Mouse (Mus musculus) spleen, adult 2 months (tissue): ENCODE measurements around the gene Plekha6. TPM values are rescaled to one million over a fixed set of nuclear protein-coding genes. Genes with fewer than 3 reads are reported as not detected.
A peak's percentile ranks its signal among the peaks of the same experiment; 100 is the strongest.

ENCODE experiments used
- DNase-seq, 2 experiments: peaks; one replicate each; pipeline versions ENCODE4 v3.0.0 to v3.0.0-alpha.2; 2012 to 2021; ENCODE audit warnings: low spot score in 2 of 2, low read depth in 1 of 2
- H3K27ac ChIP-seq: fragments of 200-500 bp; 2 replicates; pipeline ENCODE4 v1.5.1; 2012; ENCODE audit warnings: low read length, inconsistent platforms; ENCODE audit not compliant: insufficient read depth
- H3K27me3 ChIP-seq: fragments of 200-500 bp; 2 replicates; pipeline ENCODE4 v1.6.1; 2012; ENCODE audit warnings: mild to moderate bottlenecking, moderate library complexity, low read length, inconsistent platforms; ENCODE audit not compliant: control insufficient read depth, insufficient read depth
- H3K36me3 ChIP-seq: fragments of 200-500 bp; 2 replicates; pipeline ENCODE4 v1.6.1; 2012; ENCODE audit warnings: mild to moderate bottlenecking, low read length, inconsistent platforms; ENCODE audit not compliant: control insufficient read depth, insufficient read depth
- H3K4me1 ChIP-seq: fragments of 200-500 bp; 2 replicates; pipeline ENCODE4 v1.6.1; 2011; ENCODE audit warnings: inconsistent platforms; ENCODE audit not compliant: control insufficient read depth, insufficient read depth, insufficient read length
- H3K4me3 ChIP-seq: fragments of 200-500 bp; 2 replicates; pipeline ENCODE4 v1.5.1; 2011; ENCODE audit warnings: mild to moderate bottlenecking, inconsistent platforms; ENCODE audit not compliant: insufficient read depth, insufficient read length; ENCODE audit errors: extremely low read depth
- CTCF ChIP-seq: fragments of 200-500 bp; IDR thresholded peaks from 2 replicates; pipeline ENCODE4 v1.5.1; 2011; ENCODE audit warnings: mild to moderate bottlenecking, inconsistent platforms; ENCODE audit not compliant: insufficient read depth, insufficient read length, insufficient replicate concordance; ENCODE audit errors: extremely low read depth
- POLR2A ChIP-seq: fragments of 200-500 bp; IDR thresholded peaks from 2 replicates; pipeline ENCODE4 v1.6.1; 2011; ENCODE audit warnings: low read depth, low read length, inconsistent platforms
- WGBS: fragments of 180-500 bp; shearing (Covaris S2); methylation state at CpG from one replicate; pipeline ENCODE4 v1.1.7; 2018; 5-methylcytosine and 5-hydroxymethylcytosine counted together
- polyA plus RNA-seq: library from polyadenylated mRNA; depleted of rRNA; stranded (reverse); fragments of >200 nt; gene quantifications from 2 replicates; pipeline ENCODE4 v1.2.3, GENCODE M21; 2012

Plekha6 gene
- polyA plus RNA-seq, 1 experiment: 26.0 TPM

- no peak for DNase-seq
- 94% methylated on average over 9 of the region's 9 CpGs for WGBS
- H3K4me3 ChIP-seq: no peak overlapping the region
- no peak overlapping the region for H3K27ac ChIP-seq
- H3K36me3 ChIP-seq: no peaks in the 10 kb centered on the region
- TF ChIP-seq CTCF (no peak), POLR2A (no peak)
- H3K27me3 ChIP-seq: no peaks in the 10 kb centered on the region
- H3K4me1 ChIP-seq: no peaks in the 10 kb centered on the region
These were observed 38.2 kb upstream of the Plekha6 start for GRCm38 (mm10) chr1:133125640-133126364.

GRCm38 (mm10) chr1:133126365-133126740 is 37.7 kb upstream of the Plekha6 start:
- Histone ChIP-seq H3K4me1 (no peaks in the 10 kb centered on the region), H3K27me3 (no peaks in the 10 kb centered on the region), H3K36me3 (no peaks in the 10 kb centered on the region), H3K4me3 (no peak overlapping the region), H3K27ac (no peak overlapping the region)
- no peak for TF ChIP-seq CTCF
- TF ChIP-seq POLR2A: no peak
- WGBS: 87% methylated on average over 4 of the region's 4 CpGs
- DNase-seq: no peak

GRCm38 (mm10) chr1:133127328-133127727 is 36.7 kb upstream of the Plekha6 start:
- Histone ChIP-seq H3K4me1 (no peaks in the 10 kb centered on the region), H3K27me3 (no peaks in the 10 kb centered on the region), H3K36me3 (no peaks in the 10 kb centered on the region), H3K27ac (no peak overlapping the region), H3K4me3 (no peak overlapping the region)
- TF ChIP-seq POLR2A (no peak), CTCF (no peak)
- no peak for DNase-seq
- WGBS: 89% methylated on average over 9 of the region's 9 CpGs

DNA sequence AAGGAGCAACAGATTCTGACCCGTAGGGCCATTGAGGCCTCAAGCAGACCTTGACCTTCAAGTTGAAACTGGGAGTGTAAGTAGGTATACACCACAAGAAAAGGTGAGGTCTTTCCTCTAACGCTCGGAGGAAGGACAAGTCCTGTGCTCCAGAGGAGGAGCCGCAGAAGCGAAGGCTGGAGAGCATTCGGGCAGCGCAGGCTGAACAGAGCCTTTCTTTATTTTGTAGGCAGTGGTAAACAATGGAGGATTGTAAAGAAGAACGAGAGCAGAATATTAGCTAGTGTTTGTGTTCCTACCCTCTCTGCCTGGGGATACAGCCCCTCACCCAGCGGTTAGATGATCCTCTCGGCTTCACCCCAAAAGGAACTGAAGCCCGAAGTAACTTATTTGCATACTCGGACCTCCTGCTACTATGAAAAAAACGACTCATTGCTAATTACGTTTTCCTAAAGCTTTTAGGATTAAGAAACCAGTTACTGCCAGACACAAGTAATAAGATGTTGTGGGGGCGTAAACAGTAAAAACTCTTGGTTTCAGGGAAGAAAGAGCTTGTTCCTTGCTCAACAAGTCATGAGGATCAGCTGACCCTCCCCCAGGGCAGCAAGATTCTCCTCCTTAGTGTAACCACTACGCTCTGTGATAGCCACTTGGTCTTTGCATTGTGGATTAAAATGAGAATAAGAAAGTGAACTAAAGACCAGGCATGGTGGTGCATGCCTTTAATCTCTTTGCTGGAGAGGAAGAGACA is 34.4 kb upstream of the Plekha6 start:
- H3K4me3 ChIP-seq: peak overlapping the region; percentile 28; the same call in 1 of the 2 replicates

DNA sequence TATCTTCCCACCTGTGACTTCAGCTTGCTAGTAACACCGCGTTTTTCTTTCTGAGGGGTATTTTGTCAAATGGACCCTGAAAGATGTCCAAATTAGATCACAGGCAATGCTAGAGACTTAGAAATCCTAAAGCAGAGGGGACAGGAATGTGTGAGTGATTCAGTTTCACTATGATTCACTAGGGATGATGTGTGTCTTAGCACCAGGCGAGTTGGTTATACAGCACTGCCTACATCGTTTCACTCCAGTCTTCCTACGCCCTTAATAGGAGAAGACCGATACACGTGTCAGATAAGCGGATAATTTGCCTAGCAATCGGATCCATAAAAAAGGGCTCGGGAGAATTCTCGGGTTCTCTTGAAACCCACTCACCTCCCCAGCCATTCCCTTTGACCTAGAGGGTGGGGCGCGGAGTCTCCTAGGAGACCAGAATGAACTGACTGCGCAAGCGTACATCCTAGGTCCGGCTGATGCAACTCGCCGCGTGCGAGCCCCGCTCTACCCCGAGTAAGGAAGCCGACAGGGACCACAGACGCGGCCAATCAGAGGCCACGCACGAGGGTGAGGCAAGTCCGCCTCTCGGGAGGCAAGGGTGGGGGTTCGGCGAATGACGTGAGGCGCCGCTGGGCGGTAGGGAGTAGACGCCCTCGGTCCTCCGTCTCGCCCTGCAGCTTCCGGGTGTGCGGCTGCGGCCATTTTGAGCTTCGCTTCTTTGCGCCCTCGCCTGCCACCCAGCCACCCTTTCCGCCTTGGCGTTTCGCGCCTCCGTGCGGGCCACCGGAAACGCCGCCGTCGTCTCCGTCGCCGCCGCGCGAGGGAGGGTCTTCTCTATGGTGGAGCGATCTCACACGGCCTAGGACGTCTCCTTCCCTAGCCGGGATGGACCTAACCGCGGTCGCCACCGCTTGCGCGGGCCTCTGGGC is 33.1 kb upstream of the Plekha6 start, which contains the start of gene Ppp1r15b:
Ppp1r15b (plus strand) TSS at position 506 of the 923 bp plus-strand sequence.
- Histone ChIP-seq H3K27me3 (no peaks in the 10 kb centered on the region), H3K4me3 (peak within 1 kb of the TSS; percentile 93), H3K36me3 (peaks cover 9% of the 10 kb centered on the region), H3K27ac (peak within 1 kb of the TSS; percentile 99), H3K4me1 (no peaks in the 10 kb centered on the region)
- peak; percentile 73 for TF ChIP-seq POLR2A
- TF ChIP-seq CTCF: no peak
- peak; percentile 96 to 99 for DNase-seq
- 1% methylated on average over 72 of the region's 72 CpGs for WGBS

More for the DNA sequence above, 34.4 kb upstream of the Plekha6 start:
- Histone ChIP-seq H3K27me3 (no peaks in the 10 kb centered on the region), H3K27ac (peak overlapping the region; percentile 57), H3K4me1 (no peaks in the 10 kb centered on the region), H3K36me3 (peaks cover 9% of the 10 kb centered on the region)
- no peak for DNase-seq
- 71% methylated on average over 16 of the region's 16 CpGs for WGBS
- no peak for TF ChIP-seq CTCF

- no peak for TF ChIP-seq POLR2A
- TF ChIP-seq CTCF: no peak
- WGBS: under 1% methylated on average over 35 of the region's 35 CpGs
- Histone ChIP-seq H3K27ac (peak overlapping the region; percentile 99), H3K36me3 (peaks cover 9% of the 10 kb centered on the region), H3K27me3 (no peaks in the 10 kb centered on the region), H3K4me1 (no peaks in the 10 kb centered on the region), H3K4me3 (peak overlapping the region; percentile 93)
- no peak for DNase-seq
These were observed 32.5 kb upstream of the Plekha6 start for GRCm38 (mm10) chr1:133131561-133131905.
